Mouse (Mus musculus): ENCODE measurements around the gene Nacc2. TPM values are rescaled to one million over a fixed set of nuclear protein-coding genes. Genes with fewer than 3 reads are reported as not detected.

Nacc2 gene
- polyA plus RNA-seq, 1 experiment from 2014 or later, result 3.2 TPM

DNA sequence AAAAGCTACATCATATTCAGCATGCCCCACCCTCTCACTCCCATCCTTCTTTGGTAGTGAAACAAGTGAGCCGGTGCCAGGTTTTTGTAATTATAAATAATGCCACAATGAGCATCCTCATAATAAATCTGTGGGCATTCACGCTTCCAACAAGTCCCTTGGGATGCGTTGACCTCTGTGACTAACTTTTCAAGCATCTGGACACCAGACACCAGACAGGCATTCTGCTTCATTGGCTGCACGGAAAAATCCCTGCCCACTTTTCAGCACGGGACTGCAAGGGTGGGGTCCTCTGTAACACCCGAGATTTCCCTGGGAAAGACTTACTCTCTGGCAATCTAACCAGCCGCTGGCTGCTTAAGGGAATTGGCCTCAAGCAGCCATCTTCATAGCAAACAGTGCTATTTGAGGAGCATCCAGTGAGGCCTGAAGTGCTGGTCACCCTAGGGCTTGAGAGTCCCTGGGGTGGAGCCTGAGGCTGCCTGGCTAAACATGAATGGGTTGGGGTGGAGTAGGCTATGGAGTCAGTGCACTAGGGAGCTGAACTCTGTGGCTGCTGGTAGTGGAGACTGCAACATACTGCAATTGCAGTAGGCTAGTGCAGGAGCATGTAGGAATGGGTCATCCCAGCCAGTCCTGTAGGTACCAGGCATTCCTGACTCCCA lies 24.8 kb upstream of the Nacc2 start:
- H3K4me2 ChIP-seq, result no peak overlapping the region
- no peaks in the 10 kb centered on the region for H3K9me3 ChIP-seq (replicated peaks)
- peaks cover 9% of the 10 kb centered on the region for H3K4me1 ChIP-seq
- no peak overlapping the region for H3K27ac ChIP-seq
- 0 out of 2 replicates have a peak, but pooled peaks cover 12% of the 10 kb centered on the region for H3K36me3 ChIP-seq
- ATAC-seq, result no peak
- no peak overlapping the region for H3K4me3 ChIP-seq
- 75% methylated on average over 7 of the region's 7 CpGs for WGBS (ENCODE audit: insufficient replicate concordance)
- H3K9ac ChIP-seq, result no peak overlapping the region
- H3K27me3 ChIP-seq (replicated peaks), result no peaks in the 10 kb centered on the region

DNA sequence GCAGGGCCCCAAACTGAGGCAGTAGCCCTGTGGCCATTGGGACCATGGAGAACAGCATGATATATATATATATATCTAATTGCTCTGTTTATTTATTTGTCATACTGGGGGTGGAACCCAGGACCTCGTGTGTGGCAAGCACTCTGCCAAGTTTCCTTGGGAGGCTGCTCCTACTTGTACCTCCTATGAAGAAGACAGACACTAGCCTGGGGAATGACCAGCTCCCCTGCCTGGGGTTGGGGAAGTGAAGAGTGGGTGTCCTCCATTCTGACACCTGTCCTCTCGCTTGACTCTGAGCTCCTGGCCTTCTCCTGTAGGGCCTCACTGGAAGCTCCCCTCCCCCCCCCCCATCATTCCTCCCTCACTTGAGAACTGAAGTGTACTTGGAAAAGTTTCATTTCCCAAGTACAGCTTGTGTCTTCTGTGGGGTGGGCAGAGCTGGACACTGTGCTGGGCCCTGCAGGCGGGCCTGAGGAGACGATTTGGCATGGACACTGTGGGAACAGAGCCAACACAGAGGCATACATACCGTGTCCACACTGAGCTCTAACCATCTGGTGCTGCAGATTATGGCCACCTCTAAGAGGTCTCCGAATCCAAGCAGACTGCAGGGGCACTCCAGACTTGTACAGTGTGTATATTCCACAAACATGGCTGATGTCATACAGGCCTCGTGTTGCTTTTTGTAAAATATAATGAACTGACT lies 23.5 kb upstream of the Nacc2 start:
- Histone ChIP-seq H3K4me2 (no peak overlapping the region), H3K9me3 (replicated peaks) (no peaks in the 10 kb centered on the region), H3K27me3 (replicated peaks) (no peaks in the 10 kb centered on the region), H3K27ac (no peak overlapping the region), H3K36me3 (0 out of 2 replicates have a peak, but pooled peaks cover 12% of the 10 kb centered on the region), H3K4me1 (peaks cover 9% of the 10 kb centered on the region), H3K4me3 (no peak overlapping the region), H3K9ac (no peak overlapping the region)
- WGBS (ENCODE audit: insufficient replicate concordance), result 65% methylated on average over 7 of the region's 7 CpGs
- ATAC-seq, result no peak

DNA sequence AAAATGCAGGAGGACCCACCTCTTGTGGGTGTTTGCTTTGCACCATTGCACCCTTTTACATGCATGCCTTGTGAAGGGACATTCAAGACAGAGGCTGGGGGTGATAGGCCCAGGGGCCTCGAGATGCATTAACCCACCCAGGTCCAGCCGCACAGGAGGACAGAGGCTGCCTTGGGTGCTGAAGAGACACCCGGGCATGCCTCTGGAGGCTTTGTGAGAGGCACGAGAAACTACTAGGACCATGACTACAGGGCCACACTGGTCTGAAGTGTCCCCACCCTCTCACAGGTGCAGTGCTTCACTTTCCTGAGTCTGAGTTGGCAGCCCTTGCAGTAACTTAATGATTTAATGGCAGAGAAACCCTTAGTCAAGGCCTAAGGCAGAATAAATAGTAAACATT lies 22.1 kb upstream of the Nacc2 start:
- Histone ChIP-seq H3K4me1 (peaks cover 18% of the 10 kb centered on the region), H3K4me3 (no peak overlapping the region), H3K9ac (no peak overlapping the region), H3K4me2 (no peak overlapping the region), H3K9me3 (replicated peaks) (no peaks in the 10 kb centered on the region), H3K27ac (no peak overlapping the region), H3K36me3 (0 out of 2 replicates have a peak, but pooled peaks cover 12% of the 10 kb centered on the region), H3K27me3 (replicated peaks) (no peaks in the 10 kb centered on the region)
- 65% methylated on average over 4 of the region's 4 CpGs for WGBS (ENCODE audit: insufficient replicate concordance)
- no peak for ATAC-seq

GRCm38 (mm10) chr2:26144331-26144730 lies 21.3 kb upstream of the Nacc2 start:
- H3K4me3 ChIP-seq, result no peak overlapping the region
- no peaks in the 10 kb centered on the region for H3K9me3 ChIP-seq (replicated peaks)
- no peak for ATAC-seq
- 75% methylated on average over 4 of the region's 4 CpGs for WGBS (ENCODE audit: insufficient replicate concordance)
- peaks cover 18% of the 10 kb centered on the region for H3K4me1 ChIP-seq
- H3K4me2 ChIP-seq, result no peak overlapping the region
- no peak overlapping the region for H3K9ac ChIP-seq
- H3K27ac ChIP-seq, result no peak overlapping the region
- no peaks in the 10 kb centered on the region for H3K27me3 ChIP-seq (replicated peaks)
- 0 out of 2 replicates have a peak, but pooled peaks cover 12% of the 10 kb centered on the region for H3K36me3 ChIP-seq

DNA sequence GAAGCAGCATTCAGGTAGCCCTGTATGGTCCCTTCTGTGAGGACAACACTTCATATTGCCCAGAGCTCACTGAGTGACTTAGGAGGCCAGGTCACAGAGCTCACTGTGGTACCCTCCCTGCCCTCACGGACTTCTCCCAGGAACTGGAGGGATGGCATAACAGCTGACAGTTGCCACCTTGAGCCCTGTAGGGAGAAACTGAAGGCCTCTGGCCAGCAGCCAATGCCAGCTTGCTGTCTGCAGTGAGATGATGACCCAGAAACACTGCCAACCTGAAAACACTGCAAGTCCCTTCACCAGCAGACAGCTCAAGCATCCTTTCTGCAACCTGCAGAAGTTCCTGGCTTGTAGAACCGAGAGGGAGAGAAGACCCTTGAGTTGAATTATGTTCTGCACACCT lies 20.5 kb upstream of the Nacc2 start:
- 58% methylated on average over 2 of the region's 2 CpGs for WGBS (ENCODE audit: insufficient replicate concordance)
- Histone ChIP-seq H3K27me3 (replicated peaks) (no peaks in the 10 kb centered on the region), H3K4me3 (no peak overlapping the region), H3K27ac (no peak overlapping the region), H3K4me1 (peaks cover 26% of the 10 kb centered on the region), H3K9me3 (replicated peaks) (no peaks in the 10 kb centered on the region), H3K4me2 (no peak overlapping the region), H3K9ac (no peak overlapping the region), H3K36me3 (0 out of 2 replicates have a peak, but pooled peaks cover 13% of the 10 kb centered on the region)
- ATAC-seq, result no peak

- Histone ChIP-seq H3K4me2 (no peak overlapping the region), H3K9ac (no peak overlapping the region), H3K4me3 (no peak overlapping the region), H3K9me3 (replicated peaks) (no peaks in the 10 kb centered on the region), H3K27me3 (replicated peaks) (no peaks in the 10 kb centered on the region), H3K4me1 (peaks cover 32% of the 10 kb centered on the region), H3K36me3 (peaks cover 16% of the 10 kb centered on the region; the same call in 1 of the 2 replicates), H3K27ac (no peak overlapping the region)
- ATAC-seq, result no peak
- 76% methylated on average over 3 of the region's 3 CpGs for WGBS (ENCODE audit: insufficient replicate concordance)
Measured at GRCm38 (mm10) chr2:26142986-26143385, 20.0 kb upstream of the Nacc2 start.

DNA sequence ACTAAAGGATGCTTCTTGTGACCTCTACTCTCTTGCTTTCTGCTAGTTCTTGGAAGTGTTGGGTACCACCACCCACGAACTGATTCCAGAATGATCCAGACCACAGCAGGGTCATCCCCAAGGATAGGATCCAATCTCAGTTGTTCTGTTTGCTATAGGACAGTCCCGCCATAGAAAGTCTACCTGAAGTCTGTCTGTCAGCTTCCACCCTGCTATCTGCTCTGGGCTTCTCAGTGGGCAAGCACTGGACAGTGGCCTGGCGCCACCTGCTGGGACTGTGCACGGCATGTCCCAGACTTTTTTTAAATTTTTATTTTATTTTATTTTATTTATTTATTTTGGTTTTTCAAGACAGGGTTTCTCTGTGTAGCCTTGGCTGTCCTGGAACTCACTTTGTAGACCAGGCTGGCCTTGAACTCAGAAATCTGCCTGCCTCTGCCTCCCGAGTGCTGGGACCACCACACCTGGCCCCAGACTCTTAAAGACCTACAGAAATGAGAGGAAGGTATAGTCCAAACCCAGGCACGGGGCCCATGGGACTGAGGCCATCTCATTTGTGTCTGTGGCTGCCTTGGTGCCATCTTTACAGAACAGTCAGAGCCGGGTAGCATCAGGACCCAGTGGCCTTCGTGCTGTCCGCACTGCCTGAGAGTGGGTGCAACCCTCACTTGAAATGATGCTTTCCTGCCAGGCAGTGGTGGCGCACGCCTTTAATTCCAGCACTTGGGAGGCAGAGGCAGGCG lies 19.0 kb upstream of the Nacc2 start:
- Histone ChIP-seq H3K4me1 (peaks cover 41% of the 10 kb centered on the region), H3K4me2 (no peak overlapping the region), H3K36me3 (peaks cover 23% of the 10 kb centered on the region), H3K27me3 (replicated peaks) (no peaks in the 10 kb centered on the region), H3K9ac (no peak overlapping the region), H3K9me3 (replicated peaks) (no peaks in the 10 kb centered on the region), H3K27ac (no peak overlapping the region), H3K4me3 (no peak overlapping the region)
- no peak for ATAC-seq
- WGBS (ENCODE audit: insufficient replicate concordance), result 59% methylated on average over 12 of the region's 12 CpGs

DNA sequence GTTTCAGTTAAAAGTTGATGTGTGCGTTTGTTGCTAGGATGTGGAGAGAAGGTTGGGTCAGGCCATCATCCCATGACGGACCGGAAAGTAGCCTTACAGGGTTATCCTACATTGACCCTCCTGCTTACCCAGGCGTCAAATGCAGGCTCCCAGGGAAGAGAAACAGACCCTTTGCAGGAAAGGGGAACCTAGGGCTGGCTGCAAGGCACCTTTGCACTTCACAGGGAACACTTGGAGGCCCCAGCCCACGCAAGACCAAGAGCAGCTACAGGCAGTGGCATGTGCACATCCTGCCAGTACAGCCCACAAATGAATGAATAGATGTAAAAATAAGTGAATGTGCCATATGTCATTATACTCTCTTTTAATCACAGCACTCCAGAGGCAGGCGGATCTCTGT lies 17.9 kb upstream of the Nacc2 start:
- H3K27me3 ChIP-seq (replicated peaks), result no peaks in the 10 kb centered on the region

DNA sequence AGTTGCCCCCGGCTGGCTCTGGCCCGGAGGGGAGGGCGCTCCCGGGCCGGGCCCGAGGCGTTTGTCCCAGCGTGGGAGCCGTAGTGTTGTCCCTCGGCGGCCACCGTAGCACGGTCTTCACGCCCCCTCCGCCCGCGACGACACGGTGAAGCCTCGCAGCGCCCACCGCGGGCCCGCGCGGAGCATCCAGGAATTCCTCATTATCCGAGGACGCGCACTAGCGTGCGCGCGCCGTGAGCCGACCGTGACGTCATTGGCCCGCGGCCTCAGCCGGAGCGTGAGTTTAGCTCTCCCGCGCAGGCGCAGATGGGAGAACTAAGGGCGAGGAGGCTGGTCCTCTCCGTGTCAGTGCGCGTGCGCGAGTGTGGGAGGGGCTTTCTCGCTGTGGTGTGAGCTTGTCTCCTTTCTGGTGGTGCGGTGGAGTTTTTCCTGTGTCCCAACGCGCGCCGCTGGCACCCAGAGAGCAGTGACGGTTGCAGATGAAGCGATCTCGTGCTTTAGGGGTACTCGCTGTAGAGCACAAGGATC lies 17.3 kb upstream of the Nacc2 start:
- Histone ChIP-seq H3K4me1 (peaks cover 46% of the 10 kb centered on the region), H3K36me3 (peaks cover 38% of the 10 kb centered on the region), H3K4me2 (peak overlapping the region; percentile 86), H3K27ac (peak overlapping the region; percentile 88), H3K27me3 (replicated peaks) (no peaks in the 10 kb centered on the region), H3K9ac (peak overlapping the region; percentile 96), H3K9me3 (replicated peaks) (no peaks in the 10 kb centered on the region), H3K4me3 (peak overlapping the region; percentile 92)
- under 1% methylated on average over 59 of the region's 60 CpGs for WGBS (ENCODE audit: insufficient replicate concordance)
- peak; percentile 79 for ATAC-seq

More for the DNA sequence above, 17.9 kb upstream of the Nacc2 start:
- H3K36me3 ChIP-seq, result peaks cover 32% of the 10 kb centered on the region
- peak overlapping the region; percentile 86 for H3K4me2 ChIP-seq
- 18% methylated on average over 6 of the region's 6 CpGs for WGBS (ENCODE audit: insufficient replicate concordance)
- H3K9ac ChIP-seq, result peak overlapping the region; percentile 96
- peak overlapping the region; percentile 88 for H3K27ac ChIP-seq
- H3K4me3 ChIP-seq, result peak overlapping the region; percentile 92
- no peak for ATAC-seq
- H3K4me1 ChIP-seq, result peaks cover 46% of the 10 kb centered on the region
- H3K9me3 ChIP-seq (replicated peaks), result no peaks in the 10 kb centered on the region

GRCm38 (mm10) chr2:26139545-26140206 lies 16.7 kb upstream of the Nacc2 start:
- 4% methylated on average over 60 of the region's 60 CpGs for WGBS (ENCODE audit: insufficient replicate concordance)
- H3K9ac ChIP-seq, result peak overlapping the region; percentile 96
- H3K4me3 ChIP-seq, result peak overlapping the region; percentile 92
- H3K27ac ChIP-seq, result peak overlapping the region; percentile 88
- H3K4me1 ChIP-seq, result peaks cover 46% of the 10 kb centered on the region
- ATAC-seq, result peak; percentile 68
- H3K4me2 ChIP-seq, result peak overlapping the region; percentile 86
- peaks cover 40% of the 10 kb centered on the region for H3K36me3 ChIP-seq
- H3K9me3 ChIP-seq (replicated peaks), result no peaks in the 10 kb centered on the region
- H3K27me3 ChIP-seq (replicated peaks), result no peaks in the 10 kb centered on the region

- 24% methylated on average over 7 of the region's 7 CpGs for WGBS (ENCODE audit: insufficient replicate concordance)
- Histone ChIP-seq H3K27ac (peak overlapping the region; percentile 88), H3K9ac (peak overlapping the region; percentile 96), H3K4me1 (peaks cover 46% of the 10 kb centered on the region), H3K36me3 (peaks cover 37% of the 10 kb centered on the region), H3K27me3 (replicated peaks) (no peaks in the 10 kb centered on the region), H3K4me3 (peak overlapping the region; percentile 92), H3K4me2 (peak overlapping the region; percentile 86), H3K9me3 (replicated peaks) (no peaks in the 10 kb centered on the region)
- ATAC-seq, result no peak
Measured at GRCm38 (mm10) chr2:26139034-26139544, 16.1 kb upstream of the Nacc2 start.

All from liver, embryonic 12.5 days (tissue).